Mouse (Mus musculus): ENCODE data around the gene Hat1.

GRCm38 (mm10) chr2:71449604-71450003 is 60.8 kb downstream of the Hat1 start:
- TF ChIP-seq POLR2A (IDR thresholded peaks at IDR 0.05; ENCODE audit: control insufficient read depth, extremely low read depth, insufficient read depth, low read length, poor library complexity) (no peak), CTCF (IDR thresholded peaks at IDR 0.05; ENCODE audit: borderline replicate concordance, control insufficient read depth, extremely low read depth, insufficient read depth, low read length, poor library complexity) (no peak)
